Mouse (Mus musculus): ENCODE measurements at regions not wholly inside any gene's neighbourhood (a gene's known extent, or its start where the extent isn't known, plus 50 kb on each side); places are given as distances from the start of the nearest gene placed in this dataset.
"Not testable (repeated sequence)": the region's sequence is repeated elsewhere in the genome, so short reads cannot be mapped to it uniquely, and the experiment has no call there.

GRCm38 (mm10) chr8:24386462-24386861 lies 339.2 kb downstream of the Adam3 start:
- DNase-seq (ENCODE audit: low spot score) = peak; percentile 92

GRCm38 (mm10) chr8:24383963-24384435 lies 341.7 kb downstream of the Adam3 start:
- DNase-seq (ENCODE audit: low spot score) = no peak

- no peak for DNase-seq (ENCODE audit: low spot score)
These were observed 342.3 kb downstream of the Adam3 start for GRCm38 (mm10) chr8:24383130-24383962.

- no peak for DNase-seq (ENCODE audit: low spot score)
These were observed 343.9 kb downstream of the Adam3 start for GRCm38 (mm10) chr8:24381666-24382253.

DNA sequence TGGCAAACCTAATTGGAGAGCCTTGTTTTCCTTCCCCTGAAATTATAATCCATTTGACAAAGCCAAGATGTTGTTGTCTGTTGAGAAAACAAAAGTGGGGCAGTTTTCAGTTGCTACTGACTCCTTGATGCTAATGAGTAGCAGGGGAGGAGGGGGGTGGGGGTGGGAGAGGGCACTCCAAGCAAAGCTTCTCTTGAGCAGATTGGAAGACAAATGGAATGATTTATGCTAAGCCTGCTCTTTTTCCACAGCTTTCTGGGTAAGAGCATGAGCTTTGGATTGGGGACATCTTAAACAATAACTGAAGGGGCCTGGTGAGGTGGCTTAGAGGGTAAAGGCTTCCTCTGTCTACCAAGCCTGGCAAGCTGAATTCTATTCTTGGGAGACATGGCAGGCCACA lies 347.6 kb downstream of the Adam3 start:
- DNase-seq (ENCODE audit: low spot score) = no peak

GRCm38 (mm10) chr8:24376846-24377245 lies 348.8 kb downstream of the Adam3 start:
- DNase-seq (ENCODE audit: low spot score) = not testable (repeated sequence)

- DNase-seq (ENCODE audit: low spot score) = no peak
These were observed 351.1 kb downstream of the Adam3 start for GRCm38 (mm10) chr8:24374503-24374902.

DNA sequence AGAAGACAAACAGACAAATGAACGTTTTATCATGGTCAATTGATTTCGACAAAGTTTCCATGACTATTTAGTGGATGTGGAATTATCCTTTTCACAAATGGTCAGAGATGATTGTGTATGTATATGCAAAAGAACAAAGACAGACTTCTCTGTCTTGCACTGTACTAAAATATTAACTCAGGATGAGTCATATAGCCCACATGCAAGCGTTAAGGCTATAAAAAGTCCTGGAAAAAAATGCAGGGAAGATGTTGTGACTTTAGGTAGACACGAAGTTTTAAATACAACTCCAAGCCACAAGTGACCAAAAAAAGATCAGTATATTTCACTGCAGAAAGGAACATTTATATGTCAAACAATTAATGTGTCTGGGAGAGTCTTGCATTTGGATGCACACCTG lies 353.6 kb downstream of the Adam3 start:
- DNase-seq (ENCODE audit: low spot score) = no peak

- DNase-seq (ENCODE audit: low spot score) = no peak
These were observed 359.7 kb downstream of the Adam3 start for GRCm38 (mm10) chr8:24366000-24366399.

GRCm38 (mm10) chr8:24364685-24365084 lies 361.0 kb downstream of the Adam3 start:
- no peak for DNase-seq (ENCODE audit: low spot score)

- DNase-seq (ENCODE audit: low spot score) = no peak
These were observed 366.5 kb downstream of the Adam3 start for GRCm38 (mm10) chr8:24359022-24359600.

DNA sequence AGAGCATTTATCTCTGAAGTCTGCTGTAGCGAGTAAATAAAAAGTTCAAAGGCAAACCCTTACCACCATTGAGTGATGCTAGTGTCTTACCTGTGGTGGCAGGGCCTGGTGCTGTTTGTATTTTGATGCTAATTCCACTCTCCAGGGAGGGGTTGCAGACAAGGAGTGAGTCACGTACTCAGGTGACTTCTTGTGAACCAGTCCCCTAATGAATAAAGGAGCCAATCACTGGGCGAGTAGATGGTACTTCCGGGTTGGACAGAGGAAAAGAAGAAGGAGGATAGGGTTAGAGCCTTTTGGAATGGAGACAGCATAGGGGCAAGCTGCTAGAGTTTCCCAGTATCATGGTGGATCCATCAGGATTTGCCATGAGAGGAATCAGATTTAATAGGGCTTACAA lies 370.5 kb downstream of the Adam3 start:
- no peak for DNase-seq (ENCODE audit: low spot score)

DNA sequence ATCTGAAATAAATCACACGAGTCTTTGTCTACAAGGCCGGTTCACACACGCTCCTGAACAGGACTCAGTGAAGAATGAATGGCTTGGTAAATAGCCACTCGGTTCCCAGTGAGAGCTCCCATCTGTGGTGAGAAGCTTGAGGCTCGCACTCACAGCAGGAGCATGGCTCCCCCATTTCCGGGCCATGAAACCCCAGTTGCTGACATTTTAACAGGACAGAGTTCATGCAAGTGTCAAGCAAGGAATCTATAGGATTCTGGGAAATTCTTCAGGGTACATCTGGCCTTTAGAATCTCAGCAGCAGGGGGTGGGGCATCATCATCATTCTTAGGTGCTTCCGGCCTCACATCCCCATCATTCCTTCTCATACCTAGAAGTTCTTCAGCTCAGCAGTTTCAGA lies 371.8 kb downstream of the Adam3 start:
- DNase-seq (ENCODE audit: low spot score) = no peak

DNA sequence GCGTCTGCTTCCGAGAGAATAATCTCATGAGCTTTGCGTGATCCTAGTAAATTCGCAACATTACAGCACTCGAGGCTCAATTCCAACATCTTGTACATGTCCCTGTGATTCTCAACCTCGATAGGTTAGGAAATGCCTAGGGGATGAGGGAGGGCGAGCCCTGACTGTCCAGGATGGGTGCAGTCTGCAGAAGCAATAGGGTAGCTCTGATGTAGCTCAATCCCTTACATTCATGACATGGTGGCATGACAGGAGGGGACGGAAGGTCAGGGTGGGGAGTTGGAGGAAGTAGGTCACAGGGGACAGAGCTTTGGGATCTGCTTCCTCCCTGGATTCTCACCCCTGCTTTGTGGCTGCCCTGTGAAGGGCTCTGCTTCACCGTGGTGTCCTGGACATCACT lies 373.3 kb downstream of the Adam3 start:
- DNase-seq (ENCODE audit: low spot score) = no peak

- no peak for DNase-seq (ENCODE audit: low spot score)
These were observed 373.9 kb downstream of the Adam3 start for GRCm38 (mm10) chr8:24351760-24352159.

- DNase-seq (ENCODE audit: low spot score) = no peak
These were observed 379.1 kb downstream of the Adam3 start for GRCm38 (mm10) chr8:24346390-24347113.

DNA sequence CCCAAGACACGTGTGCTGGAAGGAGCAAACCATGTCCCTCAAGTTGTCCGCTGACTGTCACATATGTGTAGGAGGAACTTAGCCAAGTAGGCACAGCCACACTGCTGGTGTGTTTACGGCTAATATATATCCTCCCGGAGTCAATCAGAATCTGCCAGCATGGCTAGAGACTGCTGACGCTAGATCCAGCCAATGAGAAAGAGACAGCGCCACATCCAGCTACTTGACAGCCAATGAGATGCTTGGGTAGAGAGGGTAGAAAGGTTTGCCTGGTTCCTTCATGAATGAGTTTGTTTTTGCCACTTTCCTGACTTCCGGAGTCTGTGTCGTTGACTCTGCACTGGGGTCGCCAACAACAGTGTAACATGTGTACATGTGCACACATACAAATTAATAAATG lies 387.0 kb downstream of the Adam3 start:
- DNase-seq (ENCODE audit: low spot score) = no peak

DNA sequence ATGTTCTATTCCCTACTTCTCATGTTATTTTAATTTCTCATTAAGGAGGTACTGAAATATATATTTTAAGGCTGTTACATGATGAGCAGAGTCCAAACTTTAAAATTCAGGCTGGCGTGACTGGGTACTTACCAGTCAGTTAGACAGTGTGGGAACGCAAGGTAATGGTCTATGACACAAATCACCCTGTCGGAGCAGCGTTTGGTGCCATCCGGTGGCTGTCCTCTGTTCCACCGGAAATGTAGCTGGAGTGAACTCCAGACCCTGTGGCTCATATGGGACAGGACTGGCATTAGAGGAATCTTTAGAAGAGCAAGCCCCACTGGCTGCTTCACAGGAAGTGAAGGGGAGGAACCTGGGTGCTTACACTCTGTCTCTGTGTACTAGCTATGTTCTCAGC lies 388.0 kb downstream of the Adam3 start:
- peak; percentile 41 for DNase-seq (ENCODE audit: low spot score)

DNA sequence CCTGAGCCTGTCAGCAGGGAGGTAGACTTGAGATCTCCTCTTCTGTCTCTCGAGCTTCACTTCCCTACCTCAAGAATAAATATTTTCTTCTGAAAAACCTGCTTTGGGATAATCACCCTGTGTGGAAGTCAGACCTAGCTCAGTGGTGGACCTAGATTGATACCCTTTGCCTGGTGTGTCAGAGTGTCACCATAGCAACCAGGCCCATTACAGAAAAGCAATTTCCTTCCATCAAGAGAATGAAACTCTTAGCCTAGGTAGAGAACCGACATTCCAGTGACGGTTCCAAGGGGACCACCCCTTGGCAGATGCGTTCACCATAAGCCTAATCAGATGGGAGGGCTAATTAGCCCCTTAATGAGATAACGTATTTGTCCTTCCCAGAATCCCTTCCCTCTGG lies 389.9 kb downstream of the Adam3 start:
- no peak for DNase-seq (ENCODE audit: low spot score)

- no peak for DNase-seq (ENCODE audit: low spot score)
These were observed 391.9 kb downstream of the Adam3 start for GRCm38 (mm10) chr8:24333705-24334104.

DNA sequence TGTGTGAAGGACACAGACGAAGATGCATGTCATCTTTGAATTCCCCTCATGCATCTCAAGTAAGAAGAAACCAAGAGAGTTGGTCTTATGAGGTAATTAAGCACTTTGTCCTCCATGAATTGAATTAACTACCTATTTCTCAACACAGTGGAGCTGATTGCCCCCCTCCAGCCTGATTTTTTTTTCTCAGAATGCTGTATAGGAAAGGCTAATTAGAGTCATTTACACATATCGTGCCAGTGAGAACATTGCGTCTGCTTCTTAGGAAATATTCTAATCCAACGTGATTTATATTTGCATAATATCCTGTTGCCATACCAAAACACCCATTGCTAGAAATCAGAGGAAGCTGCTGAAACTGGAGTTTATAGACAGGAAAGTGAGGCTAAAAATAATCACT lies 414.8 kb downstream of the Adam3 start:
- no peak for DNase-seq (ENCODE audit: low spot score)

- no peak for DNase-seq (ENCODE audit: low spot score)
These were observed 431.1 kb downstream of the Adam3 start for GRCm38 (mm10) chr8:24294565-24294964.

GRCm38 (mm10) chr8:24287861-24288260 lies 437.8 kb downstream of the Adam3 start:
- DNase-seq (ENCODE audit: low spot score) = no peak
